Mouse (Mus musculus) lung, embryonic 14.5 days (tissue): ENCODE results near the gene Tarbp2. TPM values are rescaled to one million over a fixed set of nuclear protein-coding genes. Genes with fewer than 3 reads are reported as not detected.

Experiments
- ATAC-seq: fragments of 200-750 bp; cut with Nextera tagmentation; 2 replicates; pipeline ENCODE4 v1.8.0; 2017; ENCODE audit warnings: mild to moderate bottlenecking, moderate TSS enrichment, moderate library complexity; ENCODE audit not compliant: insufficient read depth
- DNase-seq: peaks from one replicate; pipeline ENCODE4 v3.0.0-alpha.2; 2015
- H3K27ac ChIP-seq: fragments of 300-500 bp; sonication (generic); 2 replicates; pipeline ENCODE4 v1.5.1; 2014; ENCODE audit warnings: low read depth, mild to moderate bottlenecking, moderate library complexity
- H3K27me3 ChIP-seq: fragments of 300-500 bp; sonication (generic); 2 replicates; pipeline ENCODE4 v1.6.1; 2014; ENCODE audit warnings: low read length, control low read depth; ENCODE audit not compliant: insufficient read depth
- H3K36me3 ChIP-seq: fragments of 300-500 bp; sonication (generic); 2 replicates; pipeline ENCODE4 v1.6.1; 2014; ENCODE audit warnings: control low read depth; ENCODE audit not compliant: insufficient read depth
- H3K4me1 ChIP-seq: fragments of 300-500 bp; sonication (generic); 2 replicates; pipeline ENCODE4 v1.6.1; 2014; ENCODE audit warnings: antibody characterized with exemption, control low read depth; ENCODE audit not compliant: insufficient read depth
- H3K4me2 ChIP-seq: fragments of 300-500 bp; sonication (generic); 2 replicates; pipeline ENCODE4 v1.6.1; 2014; ENCODE audit warnings: mild to moderate bottlenecking
- H3K4me3 ChIP-seq: fragments of 300-500 bp; sonication (generic); 2 replicates; pipeline ENCODE4 v1.5.1; 2014; ENCODE audit warnings: low read depth, low read length
- H3K9ac ChIP-seq: fragments of 300-500 bp; sonication (generic); 2 replicates; pipeline ENCODE4 v1.6.1; 2014
- H3K9me3 ChIP-seq: fragments of 300-500 bp; sonication (generic); 2 replicates; pipeline ENCODE4 v1.6.1; 2016; ENCODE audit warnings: low read depth, low read length, control low read depth
- CTCF ChIP-seq: IDR thresholded peaks from 2 replicates; pipeline ENCODE4 v1.5.1; 2016; ENCODE audit warnings: antibody characterized with exemption, low read depth
- WGBS: fragments of 180-500 bp; shearing (Covaris S2); extraction: QIAGEN DNeasy Blood & Tissue Kit; methylation state at CpG from one replicate; pipeline ENCODE4 v1.1.7; 2014; 5-methylcytosine and 5-hydroxymethylcytosine counted together
- polyA plus RNA-seq: library from polyadenylated mRNA; unstranded; fragments of >200 nt; fragmentation: Nextera tagmentation; extraction: Ambion mirVana; gene quantifications from 2 replicates; pipeline ENCODE4 v1.2.1, GENCODE M21; 2014

Gene Tarbp2
- polyA plus RNA-seq, 1 experiment from 2014 or later = 81.2 TPM

GRCm38 (mm10) chr15:102524892-102525485 lies 7.0 kb downstream of the Tarbp2 start, which contains the start of gene Npff:
Npff (minus strand) TSS chr15:102524942.
- Histone ChIP-seq H3K4me1 (no peaks in the 10 kb centered on the region), H3K9me3 (no peaks in the 10 kb centered on the region), H3K27me3 (no peaks in the 10 kb centered on the region), H3K9ac (no peak within 1 kb of the TSS), H3K27ac (no peak within 1 kb of the TSS), H3K4me3 (no peak within 1 kb of the TSS), H3K4me2 (no peak within 1 kb of the TSS), H3K36me3 (peaks cover 79% of the 10 kb centered on the region)
- TF ChIP-seq CTCF = peak; percentile 95
- DNase-seq (peak; percentile 93), ATAC-seq (0 out of 2 replicates have a peak, but pooled peaks have one; percentile 44)
- whole genome bisulfite sequencing = 2% methylated on average over 3 of the region's 3 CpGs

GRCm38 (mm10) chr15:102526111-102527002 lies 8.4 kb downstream of the Tarbp2 start:
- Histone ChIP-seq H3K9ac (no peak overlapping the region), H3K27ac (no peak overlapping the region), H3K4me2 (no peak overlapping the region), H3K9me3 (no peaks in the 10 kb centered on the region), H3K36me3 (peaks cover 74% of the 10 kb centered on the region), H3K4me3 (no peak overlapping the region), H3K4me1 (no peaks in the 10 kb centered on the region), H3K27me3 (no peaks in the 10 kb centered on the region)
- WGBS = 74% methylated on average over 6 of the region's 6 CpGs
- no peak for DNase-seq
- TF ChIP-seq CTCF = no peak
- ATAC-seq = no peak

- Histone ChIP-seq H3K9me3 (no peaks in the 10 kb centered on the region), H3K36me3 (peaks cover 67% of the 10 kb centered on the region), H3K9ac (no peak overlapping the region), H3K4me3 (no peak overlapping the region), H3K4me2 (no peak overlapping the region), H3K27me3 (no peaks in the 10 kb centered on the region), H3K4me1 (no peaks in the 10 kb centered on the region), H3K27ac (no peak overlapping the region)
- WGBS = 72% methylated on average over 3 of the region's 3 CpGs
- no peak for ATAC-seq
- DNase-seq = no peak
- peak; percentile 48 for TF ChIP-seq CTCF
Observed at GRCm38 (mm10) chr15:102527936-102528335, 9.9 kb downstream of the Tarbp2 start.

- Histone ChIP-seq H3K4me2 (no peak overlapping the region), H3K9ac (no peak overlapping the region), H3K27me3 (no peaks in the 10 kb centered on the region), H3K36me3 (peaks cover 70% of the 10 kb centered on the region), H3K4me1 (no peaks in the 10 kb centered on the region), H3K27ac (no peak overlapping the region), H3K9me3 (no peaks in the 10 kb centered on the region), H3K4me3 (no peak overlapping the region)
- TF ChIP-seq CTCF = no peak
- DNase-seq (no peak), ATAC-seq (no peak)
- 98% methylated on average over 1 of the region's 1 CpGs for WGBS
Observed at GRCm38 (mm10) chr15:102528396-102528795, 10.4 kb downstream of the Tarbp2 start.

- peaks cover 68% of the 10 kb centered on the region for H3K36me3 ChIP-seq
- H3K9me3 ChIP-seq = no peaks in the 10 kb centered on the region
- TF ChIP-seq CTCF = no peak
- no peaks in the 10 kb centered on the region for H3K27me3 ChIP-seq
- no peak overlapping the region for H3K27ac ChIP-seq
- no peak overlapping the region for H3K4me2 ChIP-seq
- H3K9ac ChIP-seq = no peak overlapping the region
- ATAC-seq (no peak), DNase-seq (no peak)
- H3K4me3 ChIP-seq = no peak overlapping the region
- H3K4me1 ChIP-seq = no peaks in the 10 kb centered on the region
- WGBS = 77% methylated on average over 4 of the region's 4 CpGs
Observed at GRCm38 (mm10) chr15:102530566-102530965, 12.6 kb downstream of the Tarbp2 start.

GRCm38 (mm10) chr15:102531586-102531985 lies 13.6 kb downstream of the Tarbp2 start:
- WGBS = 86% methylated on average over 4 of the region's 4 CpGs
- no peak overlapping the region for H3K9ac ChIP-seq
- no peaks in the 10 kb centered on the region for H3K4me1 ChIP-seq
- peaks cover 71% of the 10 kb centered on the region for H3K36me3 ChIP-seq
- H3K4me3 ChIP-seq = no peak overlapping the region
- no peak overlapping the region for H3K4me2 ChIP-seq
- H3K9me3 ChIP-seq = no peaks in the 10 kb centered on the region
- H3K27ac ChIP-seq = no peak overlapping the region
- no peak for DNase-seq
- no peaks in the 10 kb centered on the region for H3K27me3 ChIP-seq
- TF ChIP-seq CTCF = no peak
- ATAC-seq = no peak
